Comparison of ENCODE assay signal across 8 mouse cellular contexts in the genomic region with DNA sequence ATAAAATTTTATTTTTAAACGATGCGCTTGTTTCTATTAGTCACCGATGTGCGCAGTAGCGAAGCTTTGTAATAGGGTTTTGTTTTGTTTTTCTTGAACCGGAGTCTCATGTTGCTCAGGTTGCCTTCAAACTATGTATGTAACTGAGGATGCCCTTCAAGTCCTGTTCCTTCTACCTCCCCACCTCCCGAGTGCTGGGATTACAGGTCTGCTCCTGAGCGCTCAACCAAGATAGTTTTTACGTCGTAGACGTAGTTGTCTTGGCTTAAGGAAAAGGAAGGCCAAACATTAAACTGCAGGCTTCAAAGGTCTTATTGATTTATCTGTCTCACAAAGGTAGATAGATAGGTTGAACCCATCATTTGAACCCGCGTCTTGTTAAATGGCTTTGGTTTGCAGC. TPM values are rescaled to one million over a fixed set of nuclear protein-coding genes. Genes with fewer than 3 reads are reported as not detected.
DNase-seq lines count a peak whose midpoint lies in the region; ATAC-seq and TF ChIP-seq lines count a peak whose summit lies in the region.

No protein-coding gene starts in this region.

- no peak for TF ChIP-seq CTCF in bone marrow, adult 2 months (IDR thresholded peaks at IDR 0.05; ENCODE audit: control insufficient read depth, insufficient read depth, low read length)

- ATAC-seq in kidney, embryonic 15.5 days (replicated peaks; ENCODE audit: low FRiP score), result no peak
- no peak for ATAC-seq in midbrain, embryonic 13.5 days

- WGBS in kidney, embryonic 15.5 days, result 11% methylated on average over 13 of the region's 13 CpGs
- WGBS in bone marrow, adult 2 months, result 13% methylated on average over 13 of the region's 13 CpGs
- WGBS in hindbrain, embryonic 10.5 days, result 19% methylated on average over 13 of the region's 13 CpGs
- 19% methylated on average over 13 of the region's 13 CpGs for WGBS in midbrain, embryonic 13.5 days

- no peaks in the 10 kb centered on the region; the same call in 1 of the 2 replicates for H3K36me3 ChIP-seq in kidney, embryonic 15.5 days
- peaks cover 25% of the 10 kb centered on the region for H3K36me3 ChIP-seq in hindbrain, embryonic 10.5 days
- H3K36me3 ChIP-seq in midbrain, embryonic 13.5 days, result 0 out of 2 replicates have a peak, but pooled peaks cover 2% of the 10 kb centered on the region

- peak overlapping the region; percentile 82 for H3K4me3 ChIP-seq in kidney, embryonic 15.5 days (replicated peaks)
- peak overlapping the region; percentile 61 for H3K4me3 ChIP-seq in bone marrow, adult 2 months (replicated peaks; ENCODE audit: control insufficient read depth, low read depth, low read length)
- peak overlapping the region; percentile 69 for H3K4me3 ChIP-seq in hindbrain, embryonic 10.5 days
- peak overlapping the region; percentile 94 for H3K4me3 ChIP-seq in midbrain, embryonic 13.5 days (replicated peaks)

- TF ChIP-seq POLR2A in bone marrow, adult 2 months (IDR thresholded peaks at IDR 0.05; ENCODE audit: borderline replicate concordance, control insufficient read depth, low read depth, low read length), result no peak

- H3K27me3 ChIP-seq in kidney, embryonic 15.5 days, result no peaks in the 10 kb centered on the region
- peaks cover 5% of the 10 kb centered on the region; the same call in 1 of the 2 replicates for H3K27me3 ChIP-seq in hindbrain, embryonic 10.5 days (ENCODE audit: insufficient read depth, poor library complexity, severe bottlenecking)
- H3K27me3 ChIP-seq in midbrain, embryonic 13.5 days, result peaks cover 10% of the 10 kb centered on the region

- H3K9ac ChIP-seq in kidney, embryonic 15.5 days, result peak overlapping the region; percentile 69
- peak overlapping the region; percentile 76 for H3K9ac ChIP-seq in midbrain, embryonic 13.5 days (replicated peaks)

- peak overlapping the region; percentile 75 for H3K4me2 ChIP-seq in kidney, embryonic 15.5 days
- H3K4me2 ChIP-seq in midbrain, embryonic 13.5 days (replicated peaks), result peak overlapping the region; percentile 86

- no peak overlapping the region for H3K27ac ChIP-seq in kidney, embryonic 15.5 days
- H3K27ac ChIP-seq in bone marrow, adult 2 months (ENCODE audit: control insufficient read depth, insufficient read depth, low read depth, low read length, poor library complexity), result no peak overlapping the region
- H3K27ac ChIP-seq in hindbrain, embryonic 10.5 days, result peak overlapping the region; percentile 86
- H3K27ac ChIP-seq in midbrain, embryonic 13.5 days, result no peak overlapping the region

- no peak for DNase-seq in kidney, postnatal 25 days
- peak; percentile 16 for DNase-seq in hindbrain, embryonic 10.5 days (ENCODE audit: low spot score)
- no peak for DNase-seq in urinary bladder, adult 18-20 months (ENCODE audit: low spot score in 2 of 2)
- DNase-seq in gastrocnemius, adult 8-10 months (ENCODE audit: low spot score in 2 of 2), result no peak
- no peak for DNase-seq in kidney, postnatal 10 days

- H3K4me1 ChIP-seq in kidney, embryonic 15.5 days, result peaks cover 17% of the 10 kb centered on the region
- H3K4me1 ChIP-seq in bone marrow, adult 2 months (ENCODE audit: control insufficient read depth, insufficient read depth, low read length), result no peaks in the 10 kb centered on the region; the same call in 1 of the 2 replicates
- H3K4me1 ChIP-seq in hindbrain, embryonic 10.5 days (replicated peaks), result peaks cover 23% of the 10 kb centered on the region
- H3K4me1 ChIP-seq in midbrain, embryonic 13.5 days (replicated peaks), result peaks cover 15% of the 10 kb centered on the region

- H3K9me3 ChIP-seq in kidney, embryonic 15.5 days (replicated peaks), result no peaks in the 10 kb centered on the region
- 0 out of 2 replicates have a peak, but pooled peaks cover 3% of the 10 kb centered on the region for H3K9me3 ChIP-seq in hindbrain, embryonic 10.5 days
- H3K9me3 ChIP-seq in midbrain, embryonic 13.5 days, result no peaks in the 10 kb centered on the region

RNA-seq across cellular contexts. Expression of a gene that starts 0.9 kb away (rescaled TPM):
- 63.1 and 63.8 TPM in 2 replicates for polyA plus RNA-seq in kidney, embryonic 15.5 days (2015; fragmentation: Nextera tagmentation; extraction: Ambion mirVana)
- 18.2 and 19.0 TPM in 2 replicates for polyA plus RNA-seq in bone marrow, adult 2 months (2011; ENCODE audit: insufficient read depth, insufficient read length, low replicate concordance, missing spikeins)
- polyA plus RNA-seq in hindbrain, embryonic 10.5 days (2016; fragmentation: Nextera tagmentation; extraction: Ambion mirVana), result 57.5 and 70.4 TPM in 2 replicates
- 29.2 and 29.7 TPM in 2 replicates for polyA plus RNA-seq in midbrain, embryonic 13.5 days (2015; fragmentation: Nextera tagmentation; extraction: Ambion mirVana)
- 1 to 10 TPM; 5.0 to 8.5 (median 6.9) TPM for total RNA-seq in gastrocnemius, adult 8-10 months (2022)

RNA-seq across cellular contexts. Expression of a gene that starts 54.3 kb away (rescaled TPM):
- polyA plus RNA-seq in kidney, embryonic 15.5 days (2015; fragmentation: Nextera tagmentation; extraction: Ambion mirVana), result 89.0 and 89.6 TPM in 2 replicates
- polyA plus RNA-seq in bone marrow, adult 2 months (2011; ENCODE audit: insufficient read depth, insufficient read length, low replicate concordance, missing spikeins), result 11.2 and 20.2 TPM in 2 replicates
- polyA plus RNA-seq in hindbrain, embryonic 10.5 days (2016; fragmentation: Nextera tagmentation; extraction: Ambion mirVana), result 65.4 and 72.9 TPM in 2 replicates
- 53.1 and 58.0 TPM in 2 replicates for polyA plus RNA-seq in midbrain, embryonic 13.5 days (2015; fragmentation: Nextera tagmentation; extraction: Ambion mirVana)
- 10 to 100 TPM; 32.4 to 42.5 (median 39.8) TPM for total RNA-seq in gastrocnemius, adult 8-10 months (2022)
